Mouse (Mus musculus): ENCODE data around the gene Crygb. TPM values are rescaled to one million over a fixed set of nuclear protein-coding genes. Genes with fewer than 3 reads are reported as not detected.

Gene Crygb
- not detected in 2 replicates for total RNA-seq (2021)
- long read RNA-seq = 0 reads

- DNase-seq = no peak
Measured at GRCm38 (mm10) chr1:65082188-65082587, at the start of gene Crygb. TSS of gene Crygb (minus strand) at chr1:65082288.

GRCm38 (mm10) chr1:65131671-65132070 lies 49.6 kb upstream of the Crygb start:
- no peak for DNase-seq

- no peak for DNase-seq
Measured at GRCm38 (mm10) chr1:65130226-65130625, 48.1 kb upstream of the Crygb start.

- DNase-seq = no peak
Measured at GRCm38 (mm10) chr1:65129634-65130180, 47.6 kb upstream of the Crygb start.

GRCm38 (mm10) chr1:65122574-65123372 lies 40.7 kb upstream of the Crygb start, which contains the start of gene D630023F18Rik:
TSS of gene D630023F18Rik (minus strand) at chr1:65123214.
- DNase-seq = no peak

GRCm38 (mm10) chr1:65119438-65119837 lies 37.4 kb upstream of the Crygb start, which contains the start of gene Gm28845:
TSS of gene Gm28845 (minus strand) at chr1:65119558.
- no peak for DNase-seq

GRCm38 (mm10) chr1:65118150-65118913 lies 36.2 kb upstream of the Crygb start:
- DNase-seq = no peak

- DNase-seq = no peak
Measured at GRCm38 (mm10) chr1:65113536-65114172, 31.6 kb upstream of the Crygb start.

GRCm38 (mm10) chr1:65112807-65113196 lies 30.7 kb upstream of the Crygb start:
- DNase-seq = no peak

GRCm38 (mm10) chr1:65112031-65112806 lies 30.1 kb upstream of the Crygb start:
- peak; percentile 69 for DNase-seq

GRCm38 (mm10) chr1:65109756-65110435 lies 27.8 kb upstream of the Crygb start:
- no peak for DNase-seq

- no peak for DNase-seq
Measured at GRCm38 (mm10) chr1:65109196-65109595, 27.1 kb upstream of the Crygb start.

GRCm38 (mm10) chr1:65107654-65108279 lies 25.7 kb upstream of the Crygb start:
- DNase-seq = no peak

- no peak for DNase-seq
Measured at GRCm38 (mm10) chr1:65103273-65103672, 21.2 kb upstream of the Crygb start, which contains the start of gene Cryga. TSS of gene Cryga (minus strand) at chr1:65103373.

- DNase-seq = no peak
Measured at GRCm38 (mm10) chr1:65096953-65097352, 14.9 kb upstream of the Crygb start.

GRCm38 (mm10) chr1:65091566-65091965 lies 9.5 kb upstream of the Crygb start:
- DNase-seq = no peak

- peak; percentile 42 for DNase-seq
Measured at GRCm38 (mm10) chr1:65090370-65090769, 8.3 kb upstream of the Crygb start.

- DNase-seq = no peak
Measured at GRCm38 (mm10) chr1:65088567-65089356, 6.7 kb upstream of the Crygb start.

GRCm38 (mm10) chr1:65075607-65076006 lies 6.5 kb downstream of the Crygb start:
- DNase-seq = no peak

GRCm38 (mm10) chr1:65073589-65073988 lies 8.5 kb downstream of the Crygb start, which contains the start of gene Crygc:
TSS of gene Crygc (minus strand) at chr1:65073689.
- no peak for DNase-seq
